Mouse (Mus musculus): ENCODE data around the gene Gm38392.

DNA sequence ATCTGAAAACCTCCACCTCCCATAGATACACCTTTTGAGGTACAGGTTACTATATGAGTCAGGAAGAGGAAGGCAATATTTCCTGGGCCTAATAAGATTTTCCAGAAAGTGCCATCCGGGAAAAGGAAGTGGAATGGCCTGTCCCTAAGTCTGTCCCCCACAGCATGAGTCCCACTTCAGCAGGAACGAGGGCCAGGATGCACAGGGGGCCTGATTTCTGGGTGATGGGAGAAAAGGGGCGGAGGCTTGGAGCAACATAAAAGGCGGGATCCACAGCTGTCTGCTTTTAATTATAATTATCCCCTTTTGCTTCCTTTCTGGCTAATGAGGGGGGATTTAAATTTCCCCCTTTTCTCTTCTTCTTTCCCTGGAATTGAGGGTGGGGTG is 81.8 kb downstream of the Gm38392 start:
- no peak for TF ChIP-seq CTCF (IDR thresholded peaks at IDR 0.05; ENCODE audit: low read depth)
- no peak for TF ChIP-seq EP300 (IDR thresholded peaks at IDR 0.05; ENCODE audit: low read depth)

All from heart, postnatal 0 days (tissue).